Mouse (Mus musculus): ENCODE measurements around the gene Taar8b.

DNA sequence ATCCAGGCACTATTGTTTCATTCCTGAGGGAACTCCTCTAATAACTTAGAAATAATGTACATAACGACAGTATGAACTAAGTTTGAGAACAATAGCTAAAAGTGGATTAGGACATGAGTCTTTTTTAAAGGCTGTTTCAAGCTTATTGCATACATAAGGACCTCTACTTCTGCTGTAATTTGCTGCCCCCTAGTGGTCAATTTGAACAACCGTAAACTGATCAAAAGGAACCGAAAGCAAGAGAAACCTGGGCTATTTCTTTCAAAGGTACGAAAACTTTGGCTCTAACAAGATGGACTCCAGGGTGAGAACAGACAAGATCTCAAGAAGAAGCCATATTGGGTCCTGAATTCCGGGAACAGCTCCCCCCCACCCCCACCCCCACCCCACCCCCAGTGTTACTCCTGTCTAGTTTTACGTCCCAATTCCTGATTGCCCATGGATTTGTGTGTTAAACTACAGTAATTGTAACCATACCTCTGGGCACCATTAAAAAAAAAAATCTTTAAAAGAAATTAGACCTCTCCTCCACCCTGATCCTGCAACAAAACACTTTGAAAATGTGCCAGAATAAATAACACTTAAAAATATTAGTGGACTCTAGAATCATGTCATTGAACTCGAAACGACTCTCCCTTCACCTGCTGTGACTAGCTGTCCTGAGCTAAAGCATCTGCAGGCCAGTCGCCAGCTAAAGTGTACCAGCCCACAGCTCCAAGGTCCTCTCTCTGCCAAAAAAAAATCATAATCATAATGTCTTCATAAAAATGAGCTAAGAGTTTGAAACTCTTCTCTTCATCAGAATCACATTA is 39.6 kb upstream of the Taar8b start:
- TF ChIP-seq POLR2A (IDR thresholded peaks at IDR 0.05; ENCODE audit: control insufficient read depth, low read depth, low read length) (no peak), CTCF (IDR thresholded peaks at IDR 0.05; ENCODE audit: control insufficient read depth, insufficient read depth, insufficient replicate concordance, low read depth, low read length) (peak; percentile 12; the same call in 1 of the 2 replicates)
